Mouse (Mus musculus) C2C12 (cell line): Measurements from ENCODE around the gene Rnf220. TPM values are rescaled to one million over a fixed set of nuclear protein-coding genes. Genes with fewer than 3 reads are reported as not detected.

Source experiments
- H3K27me3 ChIP-seq: one replicate; pipeline ENCODE4 v1.6.1; 2011; ENCODE audit not compliant: control insufficient read depth, insufficient read depth, insufficient read length
- H3K36me3 ChIP-seq: one replicate; pipeline ENCODE4 v1.6.1; 2011; ENCODE audit not compliant: control insufficient read depth, insufficient read depth
- H3K4me3 ChIP-seq: one replicate; pipeline ENCODE4 v1.5.1; 2011; ENCODE audit warnings: mild to moderate bottlenecking, control low read depth; ENCODE audit not compliant: poor library complexity, insufficient read depth, severe bottlenecking
- H3K79me2 ChIP-seq: one replicate; pipeline ENCODE4 v1.6.1; 2011; ENCODE audit not compliant: control insufficient read depth, insufficient read depth
- H3K79me3 ChIP-seq: one replicate; pipeline ENCODE4 v1.6.1; 2011; ENCODE audit warnings: low read depth, control low read depth
- H3ac ChIP-seq: one replicate; pipeline ENCODE3; 2011; ENCODE audit warnings: low read depth; ENCODE audit not compliant: control insufficient read depth, insufficient read length
- CEBPB ChIP-seq: IDR thresholded peaks from one replicate; pipeline ENCODE4 v1.6.1; 2011; ENCODE audit warnings: low read depth, mild to moderate bottlenecking, control low read depth, moderate library complexity
- CTCF ChIP-seq: IDR thresholded peaks from one replicate; pipeline ENCODE4 v1.5.1; 2011; ENCODE audit not compliant: control insufficient read depth, insufficient read depth, insufficient read length
- FOSL1 ChIP-seq: IDR thresholded peaks from one replicate; pipeline ENCODE4 v1.8.0; 2011; ENCODE audit warnings: mild to moderate bottlenecking, low read length; ENCODE audit not compliant: poor library complexity, insufficient read depth, severe bottlenecking
- MAX ChIP-seq: IDR thresholded peaks from one replicate; pipeline ENCODE4 v1.6.1; 2011; ENCODE audit warnings: mild to moderate bottlenecking, control low read depth
- MYOD1 ChIP-seq: IDR thresholded peaks from one replicate; pipeline ENCODE4 v1.6.1; 2011; ENCODE audit warnings: low read depth; ENCODE audit not compliant: control insufficient read depth, insufficient read length
- MYOG ChIP-seq: IDR thresholded peaks from one replicate; pipeline ENCODE4 v1.6.1; 2011; ENCODE audit not compliant: control insufficient read depth, insufficient read length; ENCODE audit errors: extremely low read depth
- USF1 ChIP-seq: IDR thresholded peaks from one replicate; pipeline ENCODE4 v1.6.1; 2011; ENCODE audit warnings: low read depth, mild to moderate bottlenecking, control low read depth, moderate library complexity
- polyA plus RNA-seq: library from polyadenylated mRNA; unstranded; fragments of >200 nt; fragmentation: generic; extraction: Trizol; gene quantifications from one replicate; pipeline ENCODE4 v1.2.1, GENCODE M21; 2012; ENCODE audit warnings: missing spikeins

Rnf220 gene
- polyA plus RNA-seq, 1 experiment, result 61.2 TPM

DNA sequence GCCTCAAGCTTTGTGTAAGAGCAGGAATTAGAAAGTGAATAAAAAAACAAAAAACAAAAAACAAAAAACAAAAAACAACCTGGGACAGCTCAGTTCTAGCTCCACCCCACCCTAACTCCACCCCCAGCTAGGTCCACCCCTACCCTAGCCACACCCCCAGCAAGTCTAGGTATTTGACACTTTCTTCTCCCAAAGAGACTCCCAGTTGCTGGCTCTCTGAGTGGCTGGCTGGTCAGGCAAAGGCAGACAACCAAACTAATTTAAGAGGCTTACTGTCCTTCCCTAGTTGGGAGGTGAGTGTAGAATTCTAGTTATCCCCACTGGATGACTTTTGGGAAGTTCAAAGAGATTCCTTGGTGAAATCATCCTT lies 22.9 kb downstream of the Rnf220 start:
- no peak for TF ChIP-seq CEBPB
- no peak for TF ChIP-seq MYOD1
- H3K36me3 ChIP-seq, result no peaks in the 10 kb centered on the region
- peaks cover 54% of the 10 kb centered on the region for H3K27me3 ChIP-seq
- H3ac ChIP-seq, result no peak overlapping the region
- H3K79me3 ChIP-seq, result no peaks in the 10 kb centered on the region
- no peak overlapping the region for H3K4me3 ChIP-seq
- no peaks in the 10 kb centered on the region for H3K79me2 ChIP-seq

DNA sequence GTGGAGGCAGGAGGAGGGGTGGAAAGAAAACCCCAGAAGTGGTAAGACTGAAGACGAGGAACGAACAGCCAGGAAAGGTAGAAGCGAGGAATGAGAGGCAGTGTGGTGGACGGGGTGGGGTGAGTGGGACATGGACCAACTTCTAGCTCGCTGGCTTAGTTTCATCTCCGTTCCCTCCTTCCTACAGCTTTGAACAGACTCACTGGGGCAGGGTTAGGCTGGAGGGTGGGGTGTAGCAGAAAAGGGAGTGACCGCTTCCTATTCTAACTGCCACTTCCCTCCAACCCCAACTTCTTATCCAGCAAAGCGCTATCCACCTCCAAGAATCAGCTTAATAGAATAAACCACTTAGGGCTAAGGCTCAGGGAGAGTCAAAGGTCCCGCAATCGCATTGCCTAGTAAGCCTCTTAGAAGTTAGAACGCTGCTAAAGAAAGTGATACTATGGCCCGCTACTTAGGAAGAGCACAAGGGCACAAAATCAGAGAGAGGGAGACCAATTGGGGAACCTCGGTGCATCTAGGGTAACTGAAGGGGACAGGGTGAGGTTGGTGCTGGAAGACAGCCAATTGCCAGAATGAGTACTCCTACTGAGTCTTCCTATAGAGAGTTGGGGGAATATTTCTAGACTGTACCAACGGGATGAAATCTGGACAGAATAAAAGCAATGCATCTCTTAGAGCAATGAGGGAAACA lies 23.4 kb downstream of the Rnf220 start:
- Histone ChIP-seq H3K36me3 (no peaks in the 10 kb centered on the region), H3ac (no peak overlapping the region), H3K79me2 (no peaks in the 10 kb centered on the region), H3K79me3 (no peaks in the 10 kb centered on the region), H3K4me3 (no peak overlapping the region), H3K27me3 (peaks cover 51% of the 10 kb centered on the region)
- no peak for TF ChIP-seq USF1
- TF ChIP-seq MYOG, result no peak
- TF ChIP-seq MYOD1, result no peak

DNA sequence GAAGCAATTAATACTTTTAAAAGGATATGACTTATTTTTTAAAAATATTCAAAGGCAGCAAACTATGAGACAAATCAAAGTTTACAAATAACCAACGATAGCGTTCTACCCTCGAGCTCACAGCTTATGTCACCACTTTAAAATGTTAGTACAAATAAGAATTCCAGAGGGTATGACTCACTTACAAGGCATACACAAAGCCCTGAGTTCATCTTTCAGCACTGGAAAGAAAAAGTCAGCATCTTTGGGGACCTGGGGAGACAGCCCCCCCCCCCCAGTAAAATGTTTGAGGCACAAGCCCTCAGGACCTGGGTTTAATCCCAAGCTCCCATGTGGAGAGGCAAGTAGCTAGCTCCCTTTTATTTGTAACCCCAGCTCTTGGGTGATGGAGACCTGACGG lies 27.4 kb downstream of the Rnf220 start:
- no peaks in the 10 kb centered on the region for H3K36me3 ChIP-seq
- no peak overlapping the region for H3K4me3 ChIP-seq
- no peaks in the 10 kb centered on the region for H3K79me2 ChIP-seq
- no peak for TF ChIP-seq CEBPB
- no peak for TF ChIP-seq FOSL1
- TF ChIP-seq MYOG, result no peak
- TF ChIP-seq CTCF, result no peak
- no peak for TF ChIP-seq MYOD1
- TF ChIP-seq USF1, result no peak
- no peak for TF ChIP-seq MAX
- H3K27me3 ChIP-seq, result peaks cover 25% of the 10 kb centered on the region
- H3ac ChIP-seq, result no peak overlapping the region
- H3K79me3 ChIP-seq, result no peaks in the 10 kb centered on the region

DNA sequence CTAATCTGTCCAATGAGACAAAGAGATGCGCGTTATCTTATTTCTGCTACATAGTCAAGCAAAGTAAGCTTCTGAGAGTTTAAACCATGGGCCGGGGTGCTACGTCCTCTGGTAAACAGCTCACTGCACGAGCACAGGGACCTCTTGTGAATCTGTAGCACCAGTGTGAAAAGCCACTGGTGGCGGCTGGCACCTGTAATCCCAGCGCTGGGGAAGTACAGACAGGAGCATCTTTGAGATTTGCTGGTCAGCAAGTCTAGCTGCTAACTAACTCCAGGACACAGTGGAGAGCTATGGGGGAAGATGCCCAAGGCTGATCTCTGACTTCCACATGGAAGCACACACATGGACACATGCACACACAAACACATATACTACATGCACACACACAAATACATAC lies 28.9 kb downstream of the Rnf220 start:
- TF ChIP-seq CTCF, result no peak
- TF ChIP-seq USF1, result no peak
- TF ChIP-seq FOSL1, result no peak
- TF ChIP-seq MAX, result no peak
- TF ChIP-seq MYOD1, result no peak
- no peak for TF ChIP-seq MYOG
- TF ChIP-seq CEBPB, result no peak
- Histone ChIP-seq H3K4me3 (no peak overlapping the region), H3K36me3 (no peaks in the 10 kb centered on the region), H3ac (no peak overlapping the region), H3K79me2 (no peaks in the 10 kb centered on the region), H3K79me3 (no peaks in the 10 kb centered on the region), H3K27me3 (peaks cover 13% of the 10 kb centered on the region)

GRCm38 (mm10) chr4:117449151-117449550 lies 47.7 kb downstream of the Rnf220 start:
- peaks cover 48% of the 10 kb centered on the region for H3K27me3 ChIP-seq
- no peak overlapping the region for H3K4me3 ChIP-seq
- H3K79me2 ChIP-seq, result no peaks in the 10 kb centered on the region
- H3K36me3 ChIP-seq, result no peaks in the 10 kb centered on the region
- H3ac ChIP-seq, result no peak overlapping the region
- H3K79me3 ChIP-seq, result no peaks in the 10 kb centered on the region
- TF ChIP-seq MYOD1, result no peak
- no peak for TF ChIP-seq MAX
- no peak for TF ChIP-seq USF1
- TF ChIP-seq MYOG, result no peak
- no peak for TF ChIP-seq CEBPB
- TF ChIP-seq CTCF, result no peak
- TF ChIP-seq FOSL1, result no peak

GRCm38 (mm10) chr4:117447926-117448325 lies 48.9 kb downstream of the Rnf220 start:
- Histone ChIP-seq H3K27me3 (peaks cover 43% of the 10 kb centered on the region), H3K36me3 (no peaks in the 10 kb centered on the region), H3ac (no peak overlapping the region), H3K79me3 (no peaks in the 10 kb centered on the region), H3K79me2 (no peaks in the 10 kb centered on the region), H3K4me3 (no peak overlapping the region)
- TF ChIP-seq MYOD1 (no peak), MAX (no peak), MYOG (no peak), USF1 (no peak), CTCF (no peak), CEBPB (no peak)
